Mouse (Mus musculus) megakaryocyte, embryonic 14.5 days (primary cell): ENCODE results near the gene Rbpjl. TPM values are rescaled to one million over a fixed set of nuclear protein-coding genes. Genes with fewer than 3 reads are reported as not detected.

Experiments
- H3K27me3 ChIP-seq: replicated peaks from 2 replicates; pipeline ENCODE3; 2012; ENCODE audit warnings: inconsistent platforms
- H3K36me3 ChIP-seq: replicated peaks from 2 replicates; pipeline ENCODE3; 2012; ENCODE audit warnings: low read length, inconsistent platforms, mixed read lengths
- H3K4me1 ChIP-seq: 2 replicates; pipeline ENCODE4 v1.6.1; 2012; ENCODE audit warnings: inconsistent platforms
- H3K4me3 ChIP-seq: replicated peaks from 2 replicates; pipeline ENCODE3; 2012; ENCODE audit warnings: moderate library complexity, mild to moderate bottlenecking, inconsistent platforms
- H3K9me3 ChIP-seq: 2 replicates; pipeline ENCODE4 v1.6.1; 2012; ENCODE audit warnings: inconsistent platforms
- FLI1 ChIP-seq: IDR thresholded peaks from 2 replicates; pipeline ENCODE4 v1.6.1; 2012; ENCODE audit warnings: low read length, inconsistent platforms, mixed read lengths
- GATA1 ChIP-seq: IDR thresholded peaks from 3 replicates; pipeline ENCODE4 v1.6.1; 2012; ENCODE audit warnings: mixed read lengths, low read length, inconsistent platforms, borderline replicate concordance
- polyA plus RNA-seq: library from polyadenylated mRNA; stranded (reverse); fragments of >175 nt; gene quantifications from 2 replicates; pipeline ENCODE4 v1.2.3, GENCODE M21; 2012; ENCODE audit warnings: low replicate concordance; ENCODE audit not compliant: insufficient read depth

Gene Rbpjl
- polyA plus RNA-seq, 1 experiment = 0.18 TPM

DNA sequence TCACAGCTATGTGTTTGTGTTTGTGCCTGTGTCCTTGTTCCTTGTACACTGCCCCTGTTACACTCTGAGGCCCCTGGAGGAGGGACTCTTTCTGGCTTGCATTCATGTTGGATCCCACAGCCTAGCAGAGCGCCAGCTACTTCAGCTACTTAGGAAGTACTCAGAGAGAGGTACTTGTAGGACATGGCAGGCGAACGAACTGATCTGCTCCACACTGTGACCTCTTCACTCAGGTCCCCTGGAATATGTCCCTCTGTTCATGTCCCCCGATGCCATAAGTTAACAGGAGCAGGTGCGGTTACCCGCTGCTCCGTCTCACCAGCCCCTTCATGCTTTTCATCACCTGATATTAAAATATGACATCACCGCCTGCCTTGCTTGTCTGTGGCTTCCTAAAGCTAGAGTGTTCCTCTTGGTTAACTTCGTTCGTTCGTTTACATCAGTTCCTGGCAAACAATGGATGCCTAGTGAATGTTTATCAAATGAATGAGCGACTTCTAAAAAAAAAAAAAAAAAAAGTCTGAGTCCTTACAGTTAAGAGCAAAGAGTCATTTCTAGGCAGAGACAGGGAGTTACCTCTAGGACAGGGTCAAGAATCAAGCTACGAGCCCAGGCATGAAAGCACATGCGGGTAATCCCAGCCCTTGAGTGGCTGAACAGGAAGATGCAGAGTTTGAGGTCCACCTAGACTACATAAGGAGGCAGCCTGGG is 50.3 kb downstream of the Rbpjl start:
- peaks cover 67% of the 10 kb centered on the region for H3K27me3 ChIP-seq
- no peaks in the 10 kb centered on the region for H3K36me3 ChIP-seq
- peaks cover 16% of the 10 kb centered on the region for H3K4me1 ChIP-seq
- TF ChIP-seq FLI1 (no peak), GATA1 (no peak)
- H3K4me3 ChIP-seq = no peak overlapping the region
- peaks cover 16% of the 10 kb centered on the region for H3K9me3 ChIP-seq

DNA sequence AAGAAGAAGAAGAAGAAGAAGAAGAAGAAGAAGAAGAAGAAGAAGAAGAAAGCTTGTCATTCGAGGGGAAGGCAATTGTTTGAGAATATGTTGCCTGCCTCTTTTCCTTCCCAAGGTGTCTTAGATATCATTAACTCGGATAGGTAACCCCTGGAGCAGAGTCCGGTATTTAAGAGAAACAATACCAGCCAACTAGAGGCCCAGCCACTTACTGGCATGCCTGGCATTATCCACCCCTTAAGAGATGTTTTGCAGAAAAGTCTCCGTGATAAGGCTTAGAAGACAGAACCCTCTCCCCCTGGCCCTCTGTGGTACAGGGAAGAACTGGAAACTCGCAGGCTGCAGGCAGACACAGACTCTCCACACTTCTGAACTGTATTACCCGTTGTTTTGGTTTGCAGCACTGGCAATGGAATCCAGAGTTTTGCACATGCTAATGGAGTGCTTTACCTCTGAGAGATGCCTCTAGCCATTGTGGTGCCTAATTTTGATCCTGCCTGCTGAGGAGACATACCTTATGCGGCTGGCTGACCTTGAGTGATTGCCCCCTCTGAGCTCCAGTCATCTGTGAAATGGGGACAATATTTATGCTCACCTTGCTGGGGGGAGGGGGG is 51.1 kb downstream of the Rbpjl start:
- Histone ChIP-seq H3K4me1 (peaks cover 20% of the 10 kb centered on the region), H3K27me3 (peaks cover 63% of the 10 kb centered on the region), H3K4me3 (no peak overlapping the region), H3K9me3 (peaks cover 16% of the 10 kb centered on the region), H3K36me3 (no peaks in the 10 kb centered on the region)
- TF ChIP-seq FLI1 (no peak), GATA1 (no peak)

GRCm38 (mm10) chr2:164454846-164455245 is 51.9 kb downstream of the Rbpjl start:
- Histone ChIP-seq H3K4me3 (no peak overlapping the region), H3K36me3 (no peaks in the 10 kb centered on the region), H3K9me3 (peaks cover 9% of the 10 kb centered on the region), H3K27me3 (peaks cover 56% of the 10 kb centered on the region), H3K4me1 (peaks cover 20% of the 10 kb centered on the region)
- TF ChIP-seq FLI1 (no peak), GATA1 (no peak)

- Histone ChIP-seq H3K36me3 (no peaks in the 10 kb centered on the region), H3K4me1 (peaks cover 20% of the 10 kb centered on the region), H3K27me3 (peaks cover 49% of the 10 kb centered on the region), H3K4me3 (no peak overlapping the region), H3K9me3 (peaks cover 2% of the 10 kb centered on the region)
- no peak for TF ChIP-seq FLI1
- no peak for TF ChIP-seq GATA1
Measured at GRCm38 (mm10) chr2:164455421-164456190, 52.7 kb downstream of the Rbpjl start.

GRCm38 (mm10) chr2:164456413-164456812 is 53.5 kb downstream of the Rbpjl start:
- H3K4me1 ChIP-seq = peaks cover 20% of the 10 kb centered on the region
- H3K9me3 ChIP-seq = no peaks in the 10 kb centered on the region
- TF ChIP-seq FLI1 (no peak), GATA1 (no peak)
- H3K36me3 ChIP-seq = no peaks in the 10 kb centered on the region
- H3K4me3 ChIP-seq = no peak overlapping the region
- peaks cover 42% of the 10 kb centered on the region for H3K27me3 ChIP-seq

GRCm38 (mm10) chr2:164456864-164457300 is 53.9 kb downstream of the Rbpjl start, which contains the start of gene Sys1:
Gene Sys1, plus strand, starts transcription at chr2:164456964.
- peak within 1 kb of the TSS; percentile 87 for H3K4me3 ChIP-seq
- TF ChIP-seq GATA1 (no peak), FLI1 (no peak)
- no peaks in the 10 kb centered on the region for H3K36me3 ChIP-seq
- peaks cover 21% of the 10 kb centered on the region for H3K4me1 ChIP-seq
- H3K27me3 ChIP-seq = peaks cover 37% of the 10 kb centered on the region
- H3K9me3 ChIP-seq = no peaks in the 10 kb centered on the region

DNA sequence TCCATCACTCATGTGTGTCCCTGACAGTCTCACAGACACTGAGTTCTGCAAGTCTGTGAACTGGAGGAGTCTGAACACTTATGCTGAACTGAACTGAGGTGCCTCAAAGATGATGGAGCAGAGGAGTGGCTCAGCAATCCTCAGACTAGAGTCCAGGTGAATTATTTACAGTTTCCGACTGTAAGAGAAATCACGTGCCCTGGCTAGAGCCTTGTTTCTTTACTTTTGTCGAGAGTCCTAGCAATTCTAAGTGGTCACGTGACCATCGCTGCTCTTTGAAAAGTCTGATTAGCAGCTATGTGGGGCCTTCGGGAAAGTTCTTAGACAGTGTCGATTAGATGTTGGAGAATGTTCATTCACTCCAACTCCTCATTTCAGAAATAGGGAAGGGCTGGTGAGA is 55.0 kb downstream of the Rbpjl start:
- no peaks in the 10 kb centered on the region for H3K9me3 ChIP-seq
- peaks cover 29% of the 10 kb centered on the region for H3K27me3 ChIP-seq
- TF ChIP-seq FLI1 = no peak
- TF ChIP-seq GATA1 = no peak
- H3K4me1 ChIP-seq = peaks cover 28% of the 10 kb centered on the region
- H3K4me3 ChIP-seq = no peak overlapping the region
- H3K36me3 ChIP-seq = peaks cover 5% of the 10 kb centered on the region

DNA sequence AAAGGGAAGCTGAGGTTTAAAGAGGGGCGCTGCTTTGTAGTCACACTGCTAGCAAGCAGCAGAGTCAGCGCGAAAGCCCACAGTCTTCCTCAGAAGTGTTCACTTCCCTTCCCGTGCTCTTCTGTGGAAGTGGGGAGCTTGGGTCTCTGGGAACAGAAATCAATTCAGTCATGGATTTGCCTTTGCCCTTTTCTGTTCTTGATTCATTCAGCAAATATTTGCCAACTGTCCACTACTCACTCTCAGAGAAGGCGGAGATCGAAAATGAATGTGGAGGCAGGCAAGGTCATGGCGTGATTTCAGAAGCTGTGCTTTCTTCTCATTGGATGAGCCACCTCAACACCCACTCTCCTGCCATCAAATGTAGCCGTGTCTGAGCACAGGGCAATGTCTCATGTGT is 55.6 kb downstream of the Rbpjl start:
- H3K27me3 ChIP-seq = peaks cover 25% of the 10 kb centered on the region
- no peaks in the 10 kb centered on the region for H3K9me3 ChIP-seq
- peaks cover 11% of the 10 kb centered on the region for H3K36me3 ChIP-seq
- no peak overlapping the region for H3K4me3 ChIP-seq
- peaks cover 28% of the 10 kb centered on the region for H3K4me1 ChIP-seq
- no peak for TF ChIP-seq GATA1

DNA sequence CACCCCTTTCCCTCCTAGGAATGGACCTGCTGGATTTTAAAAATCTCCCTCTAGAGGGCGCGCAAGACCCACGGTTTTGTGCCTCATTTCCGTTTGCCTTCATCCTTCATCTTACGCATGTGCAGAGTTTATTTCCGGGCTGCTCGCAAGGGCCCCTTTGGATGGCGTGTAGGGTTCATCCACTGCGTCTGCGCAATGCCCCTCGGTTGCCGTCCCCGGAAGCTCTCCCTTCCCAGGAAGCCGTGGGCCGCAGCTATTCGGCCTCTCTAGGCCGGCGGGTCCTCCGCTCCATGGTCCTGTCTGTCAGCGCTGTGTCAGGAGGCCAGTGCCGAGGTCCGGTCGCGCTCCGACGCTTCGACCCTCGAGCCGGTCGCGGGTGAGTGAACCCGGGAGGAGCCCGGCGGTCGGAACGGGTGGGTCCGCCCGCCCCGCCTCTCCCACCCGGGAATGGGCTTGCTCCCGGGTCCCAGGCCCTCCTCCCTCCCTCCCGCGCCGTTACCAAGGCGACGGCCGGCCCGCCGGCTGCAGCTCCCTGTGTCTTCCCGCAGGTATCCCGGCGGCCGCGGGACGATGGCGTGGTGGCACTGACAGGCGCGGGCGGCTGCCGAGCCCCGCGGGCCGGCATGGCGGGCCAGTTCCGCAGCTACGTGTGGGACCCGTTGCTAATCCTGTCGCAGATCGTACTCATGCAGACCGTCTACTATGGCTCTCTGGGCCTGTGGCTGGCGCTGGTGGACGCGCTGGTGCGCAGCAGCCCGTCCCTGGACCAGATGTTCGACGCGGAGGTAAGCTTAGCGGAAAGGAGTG is 58.0 kb downstream of the Rbpjl start, which contains the start of gene Gm20458:
Gene Gm20458, plus strand, starts transcription at position 223 of the 807 bp plus-strand sequence.
- TF ChIP-seq FLI1 = peak; percentile 77
- TF ChIP-seq GATA1 = no peak
- peaks cover 8% of the 10 kb centered on the region for H3K27me3 ChIP-seq
- no peaks in the 10 kb centered on the region for H3K9me3 ChIP-seq

More for the DNA sequence above, 58.0 kb downstream of the Rbpjl start, which contains the start of gene Gm20458:
- Histone ChIP-seq H3K36me3 (peaks cover 35% of the 10 kb centered on the region), H3K4me3 (peak within 1 kb of the TSS; percentile 98), H3K4me1 (peaks cover 28% of the 10 kb centered on the region)

Other genes with a start within 250 kb of the Rbpjl start
- gene Kcns1, start 232.0 kb upstream of the Rbpjl start, polyA plus RNA-seq = not detected in 2 replicates
- gene Wfdc5, start 220.4 kb upstream of the Rbpjl start, polyA plus RNA-seq = not detected in 2 replicates
- gene Wfdc12, start 212.5 kb upstream of the Rbpjl start, polyA plus RNA-seq = not detected in 2 replicates
- not detected in 2 replicates for gene Wfdc15a, start 203.0 kb upstream of the Rbpjl start, polyA plus RNA-seq
- gene Wfdc15b, start 181.5 kb upstream of the Rbpjl start, polyA plus RNA-seq = not detected in 2 replicates
- gene Svs2, start 164.7 kb upstream of the Rbpjl start, polyA plus RNA-seq = not detected in 2 replicates
- not detected in 2 replicates for gene Svs3b, start 146.5 kb upstream of the Rbpjl start, polyA plus RNA-seq
- gene Svs4, start 124.7 kb upstream of the Rbpjl start, polyA plus RNA-seq = not detected in 2 replicates
- gene Svs3a, start 113.9 kb upstream of the Rbpjl start, polyA plus RNA-seq = not detected in 2 replicates
- not detected in 2 replicates for gene Svs6, start 86.4 kb upstream of the Rbpjl start, polyA plus RNA-seq
- gene Svs5, start 70.4 kb upstream of the Rbpjl start, polyA plus RNA-seq = not detected in 2 replicates
- gene Slpi, start 14.0 kb upstream of the Rbpjl start, polyA plus RNA-seq = 10.8 and 19.1 TPM in 2 replicates
- not detected in 2 replicates for gene Matn4, start 2.0 kb downstream of the Rbpjl start, polyA plus RNA-seq
- gene Sdc4, start 40.7 kb downstream of the Rbpjl start, polyA plus RNA-seq = 0.78 and 6.1 TPM in 2 replicates
- gene Sys1, start 53.8 kb downstream of the Rbpjl start, polyA plus RNA-seq = 63.1 and 105 TPM in 2 replicates
- gene Gm20458, start 57.8 kb downstream of the Rbpjl start, polyA plus RNA-seq = 2.4 TPM in 1 of 2 replicates, not detected in the other
- gene Trp53tg5, start 70.6 kb downstream of the Rbpjl start, polyA plus RNA-seq = not detected in 2 replicates
- gene Dbndd2, start 83.0 kb downstream of the Rbpjl start, polyA plus RNA-seq = 1.7 and 4.2 TPM in 2 replicates
- gene Pigt, start 94.4 kb downstream of the Rbpjl start, polyA plus RNA-seq = 103 and 177 TPM in 2 replicates
- 0.48 TPM in 1 of 2 replicates, not detected in the other for gene Wfdc2, start 159.3 kb downstream of the Rbpjl start, polyA plus RNA-seq
- not detected in 2 replicates for gene Spint3, start 170.3 kb downstream of the Rbpjl start, polyA plus RNA-seq
- gene Wfdc6a, start 182.3 kb downstream of the Rbpjl start, polyA plus RNA-seq = not detected in 2 replicates
- not detected in 2 replicates for gene Eppin, start 190.5 kb downstream of the Rbpjl start, polyA plus RNA-seq
- gene Wfdc6b, start 210.4 kb downstream of the Rbpjl start, polyA plus RNA-seq = not detected in 2 replicates
- 0.68 TPM in 1 of 2 replicates, not detected in the other for gene Wfdc8, start 210.5 kb downstream of the Rbpjl start, polyA plus RNA-seq
- not detected in 2 replicates for gene Wfdc16, start 235.7 kb downstream of the Rbpjl start, polyA plus RNA-seq